Mouse (Mus musculus): Measurements from ENCODE around the gene Tdg. TPM values are rescaled to one million over a fixed set of nuclear protein-coding genes. Genes with fewer than 3 reads are reported as not detected.

Gene Tdg
- polyA plus RNA-seq, 1 experiment from 2014 or later = 77.4 TPM

DNA sequence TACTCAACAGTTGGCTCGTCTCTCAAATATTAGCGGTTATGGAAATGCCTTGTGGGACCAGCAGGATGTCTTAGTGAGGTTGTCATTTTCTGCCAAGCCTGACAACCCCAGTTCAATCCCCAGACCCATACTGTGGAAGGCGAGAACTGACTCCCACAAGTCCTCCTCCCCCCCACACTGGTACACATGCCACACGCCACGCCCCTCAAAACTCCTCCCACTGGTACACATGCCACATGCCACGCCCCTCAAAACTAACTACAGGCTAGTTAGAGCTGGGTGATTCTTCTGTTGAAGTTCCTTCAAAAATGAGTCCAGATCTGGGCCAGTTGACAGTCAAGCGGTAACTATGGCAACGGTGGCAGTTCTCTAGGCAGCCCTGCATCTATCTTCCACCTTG lies 16.5 kb downstream of the Tdg start:
- Histone ChIP-seq H3K27ac (replicated peaks in 1 of 2; ENCODE audit: control insufficient read depth in 1 of 2, insufficient read depth in 1 of 2, low read depth in 2 of 2, low read length in 2 of 2) (no peak overlapping the region), H3K4me1 (ENCODE audit: control insufficient read depth in 2 of 2, insufficient read depth in 2 of 2, low read length in 2 of 2) (no peaks in the 10 kb centered on the region), H3K36me3 (ENCODE audit: control insufficient read depth, insufficient read depth, low read length) (peaks cover 81% of the 10 kb centered on the region), H3K4me3 (ENCODE audit: control insufficient read depth in 1 of 2, insufficient read depth in 1 of 2, low read depth in 1 of 2, low read length in 2 of 2) (no peak overlapping the region), H3K4me2 (ENCODE audit: low read length) (no peak overlapping the region), H3K9me3 (ENCODE audit: control insufficient read depth, low read length) (no peaks in the 10 kb centered on the region), H3K9ac (ENCODE audit: low read length) (no peak overlapping the region), H3K27me3 (ENCODE audit: control insufficient read depth, insufficient read depth, low read length) (no peaks in the 10 kb centered on the region)
- whole genome bisulfite sequencing = 94% methylated on average over 8 of the region's 8 CpGs
- no peak for ATAC-seq (ENCODE audit: insufficient number of reproducible peaks, insufficient read depth, low FRiP score, low read depth)

DNA sequence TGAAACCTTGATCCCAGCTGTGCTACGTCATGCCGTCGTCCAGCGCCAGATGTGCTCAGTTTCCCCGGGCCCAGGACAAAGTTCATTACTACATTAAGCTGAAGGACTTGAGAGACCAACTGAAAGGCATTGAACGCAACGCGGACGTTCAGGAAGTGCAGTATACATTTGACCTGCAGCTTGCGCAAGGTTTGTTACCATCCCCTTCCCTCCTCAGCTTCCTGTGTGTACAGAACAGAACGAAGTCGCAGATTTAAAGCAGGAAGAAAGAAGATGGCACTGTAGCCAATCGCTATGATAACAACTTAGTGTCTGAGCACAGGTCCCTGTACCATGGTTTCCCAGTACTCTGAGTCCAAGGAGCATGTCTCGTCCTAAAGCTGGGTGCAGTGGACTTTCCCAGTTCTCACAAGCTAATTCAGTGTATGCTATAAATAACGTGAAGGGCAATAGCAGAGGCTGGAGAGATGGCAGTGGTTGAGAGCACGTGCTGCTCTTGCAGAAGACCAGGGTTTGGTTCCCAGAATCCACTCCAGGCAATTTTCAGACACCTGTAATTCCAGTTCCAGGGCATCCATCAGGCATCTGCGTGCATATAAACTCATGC lies 17.7 kb downstream of the Tdg start:
- Histone ChIP-seq H3K27me3 (ENCODE audit: control insufficient read depth, insufficient read depth, low read length) (no peaks in the 10 kb centered on the region), H3K27ac (replicated peaks in 1 of 2; ENCODE audit: control insufficient read depth in 1 of 2, insufficient read depth in 1 of 2, low read depth in 2 of 2, low read length in 2 of 2) (no peak overlapping the region), H3K4me2 (ENCODE audit: low read length) (no peak overlapping the region), H3K4me1 (ENCODE audit: control insufficient read depth in 2 of 2, insufficient read depth in 2 of 2, low read length in 2 of 2) (no peaks in the 10 kb centered on the region), H3K9me3 (ENCODE audit: control insufficient read depth, low read length) (no peaks in the 10 kb centered on the region), H3K4me3 (ENCODE audit: control insufficient read depth in 1 of 2, insufficient read depth in 1 of 2, low read depth in 1 of 2, low read length in 2 of 2) (no peak overlapping the region), H3K36me3 (ENCODE audit: control insufficient read depth, insufficient read depth, low read length) (peaks cover 77% of the 10 kb centered on the region), H3K9ac (ENCODE audit: low read length) (no peak overlapping the region)
- no peak for ATAC-seq (ENCODE audit: insufficient number of reproducible peaks, insufficient read depth, low FRiP score, low read depth)
- WGBS = 83% methylated on average over 17 of the region's 17 CpGs

DNA sequence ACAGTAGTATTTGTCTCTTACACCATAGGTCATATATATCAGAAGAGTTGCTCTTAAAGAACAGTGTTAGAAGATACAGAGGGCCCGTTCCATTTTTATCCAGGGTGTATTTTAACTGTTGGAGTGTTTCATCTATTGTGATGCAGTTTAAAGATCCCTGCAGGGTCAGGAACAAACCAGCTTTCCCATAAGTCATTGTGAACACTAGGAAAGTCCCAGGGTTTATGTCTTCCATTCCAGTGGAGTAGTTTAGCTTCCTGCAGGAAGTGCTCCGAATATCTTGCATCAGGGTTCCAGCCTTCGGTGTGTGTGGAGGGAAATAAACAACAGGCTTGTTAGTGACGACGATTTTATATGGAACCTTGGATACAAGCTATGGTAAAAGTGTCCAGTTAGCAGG lies 21.6 kb downstream of the Tdg start:
- Histone ChIP-seq H3K9me3 (ENCODE audit: control insufficient read depth, low read length) (no peaks in the 10 kb centered on the region), H3K4me1 (ENCODE audit: control insufficient read depth in 2 of 2, insufficient read depth in 2 of 2, low read length in 2 of 2) (no peaks in the 10 kb centered on the region), H3K4me2 (ENCODE audit: low read length) (no peak overlapping the region), H3K9ac (ENCODE audit: low read length) (no peak overlapping the region), H3K4me3 (ENCODE audit: control insufficient read depth in 1 of 2, insufficient read depth in 1 of 2, low read depth in 1 of 2, low read length in 2 of 2) (no peak overlapping the region), H3K27ac (replicated peaks in 1 of 2; ENCODE audit: control insufficient read depth in 1 of 2, insufficient read depth in 1 of 2, low read depth in 2 of 2, low read length in 2 of 2) (no peak overlapping the region), H3K27me3 (ENCODE audit: control insufficient read depth, insufficient read depth, low read length) (no peaks in the 10 kb centered on the region), H3K36me3 (ENCODE audit: control insufficient read depth, insufficient read depth, low read length) (peaks cover 41% of the 10 kb centered on the region)
- no peak for ATAC-seq (ENCODE audit: insufficient number of reproducible peaks, insufficient read depth, low FRiP score, low read depth)
- 84% methylated on average over 5 of the region's 5 CpGs for WGBS

DNA sequence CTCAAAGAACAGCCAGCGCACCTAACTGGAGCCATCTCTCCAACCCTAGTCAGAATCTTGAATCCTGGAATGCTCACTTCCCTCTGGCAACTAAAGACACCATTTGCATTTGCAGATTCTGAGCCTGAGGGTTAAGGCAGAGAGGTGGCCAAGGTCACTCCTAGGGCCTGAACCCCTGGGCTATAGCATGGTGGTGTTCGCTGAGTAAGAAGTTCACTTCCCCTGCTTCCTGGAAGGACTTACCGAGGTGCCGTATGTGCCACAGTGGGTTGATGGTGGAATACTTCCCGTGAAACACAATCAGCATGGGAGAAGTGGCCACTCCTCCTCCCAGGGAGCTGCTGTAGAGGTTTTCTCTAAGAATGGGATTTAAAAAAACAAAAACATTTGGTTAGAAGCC lies 23.0 kb downstream of the Tdg start:
- Histone ChIP-seq H3K4me3 (ENCODE audit: control insufficient read depth in 1 of 2, insufficient read depth in 1 of 2, low read depth in 1 of 2, low read length in 2 of 2) (no peak overlapping the region), H3K9ac (ENCODE audit: low read length) (no peak overlapping the region), H3K4me2 (ENCODE audit: low read length) (no peak overlapping the region), H3K27ac (replicated peaks in 1 of 2; ENCODE audit: control insufficient read depth in 1 of 2, insufficient read depth in 1 of 2, low read depth in 2 of 2, low read length in 2 of 2) (no peak overlapping the region), H3K9me3 (ENCODE audit: control insufficient read depth, low read length) (no peaks in the 10 kb centered on the region), H3K36me3 (ENCODE audit: control insufficient read depth, insufficient read depth, low read length) (peaks cover 27% of the 10 kb centered on the region), H3K27me3 (ENCODE audit: control insufficient read depth, insufficient read depth, low read length) (no peaks in the 10 kb centered on the region), H3K4me1 (ENCODE audit: control insufficient read depth in 2 of 2, insufficient read depth in 2 of 2, low read length in 2 of 2) (no peaks in the 10 kb centered on the region)
- 58% methylated on average over 5 of the region's 5 CpGs for WGBS
- no peak for ATAC-seq (ENCODE audit: insufficient number of reproducible peaks, insufficient read depth, low FRiP score, low read depth)

DNA sequence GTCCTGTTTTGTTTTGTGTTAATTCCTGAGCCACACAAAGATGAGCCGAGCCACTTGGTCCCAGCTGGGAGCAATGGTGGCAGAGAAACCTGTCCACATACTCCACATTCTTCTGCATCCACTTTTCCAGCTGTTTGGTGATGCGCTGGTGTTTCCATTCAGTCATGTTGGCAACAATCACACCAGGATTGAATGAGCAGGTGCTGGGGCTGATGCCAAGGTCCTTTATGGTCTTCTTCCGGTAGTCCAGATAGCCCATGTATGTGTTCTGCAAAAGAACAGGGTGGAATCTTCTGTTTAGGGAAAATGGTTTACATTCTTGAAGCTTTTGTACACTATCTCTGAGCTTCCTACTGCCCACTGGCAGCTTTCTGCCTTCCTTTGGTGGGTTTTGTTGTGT lies 25.0 kb downstream of the Tdg start:
- H3K36me3 ChIP-seq (ENCODE audit: control insufficient read depth, insufficient read depth, low read length) = peaks cover 18% of the 10 kb centered on the region
- no peaks in the 10 kb centered on the region for H3K4me1 ChIP-seq (ENCODE audit: control insufficient read depth in 2 of 2, insufficient read depth in 2 of 2, low read length in 2 of 2)
- WGBS = 77% methylated on average over 3 of the region's 3 CpGs
- no peak overlapping the region for H3K4me3 ChIP-seq (ENCODE audit: control insufficient read depth in 1 of 2, insufficient read depth in 1 of 2, low read depth in 1 of 2, low read length in 2 of 2)
- ATAC-seq (ENCODE audit: insufficient number of reproducible peaks, insufficient read depth, low FRiP score, low read depth) = no peak
- no peaks in the 10 kb centered on the region for H3K27me3 ChIP-seq (ENCODE audit: control insufficient read depth, insufficient read depth, low read length)
- H3K9me3 ChIP-seq (ENCODE audit: control insufficient read depth, low read length) = no peaks in the 10 kb centered on the region
- H3K4me2 ChIP-seq (ENCODE audit: low read length) = no peak overlapping the region
- no peak overlapping the region for H3K9ac ChIP-seq (ENCODE audit: low read length)
- H3K27ac ChIP-seq (replicated peaks in 1 of 2; ENCODE audit: control insufficient read depth in 1 of 2, insufficient read depth in 1 of 2, low read depth in 2 of 2, low read length in 2 of 2) = no peak overlapping the region

DNA sequence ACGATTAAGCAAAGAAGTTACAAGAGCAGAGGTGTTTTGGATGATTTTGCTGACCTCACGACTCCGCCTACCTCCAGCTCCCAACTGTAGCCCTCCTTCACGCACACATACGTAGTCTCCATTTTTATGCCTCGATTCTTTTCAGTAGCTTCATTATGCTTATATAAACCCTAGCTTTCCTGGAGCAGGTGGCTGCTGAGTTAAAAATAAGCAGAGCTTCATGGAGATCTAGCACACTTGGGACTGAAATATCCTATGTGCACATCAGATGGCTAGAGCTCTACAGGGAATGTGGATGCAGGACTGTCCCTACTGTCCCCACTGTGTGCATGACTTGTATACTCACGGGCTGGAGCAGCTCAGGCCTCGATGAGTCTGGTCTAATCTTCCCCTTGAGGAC lies 32.2 kb downstream of the Tdg start:
- no peak overlapping the region for H3K27ac ChIP-seq (replicated peaks in 1 of 2; ENCODE audit: control insufficient read depth in 1 of 2, insufficient read depth in 1 of 2, low read depth in 2 of 2, low read length in 2 of 2)
- 84% methylated on average over 8 of the region's 8 CpGs for WGBS
- peaks cover 3 to 5% of the 10 kb centered on the region in 2 experiments; a peak in 3 of 4 replicates for H3K4me1 ChIP-seq (ENCODE audit: control insufficient read depth in 2 of 2, insufficient read depth in 2 of 2, low read length in 2 of 2)
- H3K36me3 ChIP-seq (ENCODE audit: control insufficient read depth, insufficient read depth, low read length) = no peaks in the 10 kb centered on the region
- H3K9ac ChIP-seq (ENCODE audit: low read length) = no peak overlapping the region
- ATAC-seq (ENCODE audit: insufficient number of reproducible peaks, insufficient read depth, low FRiP score, low read depth) = no peak
- H3K4me3 ChIP-seq (ENCODE audit: control insufficient read depth in 1 of 2, insufficient read depth in 1 of 2, low read depth in 1 of 2, low read length in 2 of 2) = no peak overlapping the region
- no peak overlapping the region for H3K4me2 ChIP-seq (ENCODE audit: low read length)
- H3K27me3 ChIP-seq (ENCODE audit: control insufficient read depth, insufficient read depth, low read length) = no peaks in the 10 kb centered on the region
- H3K9me3 ChIP-seq (ENCODE audit: control insufficient read depth, low read length) = no peaks in the 10 kb centered on the region

DNA sequence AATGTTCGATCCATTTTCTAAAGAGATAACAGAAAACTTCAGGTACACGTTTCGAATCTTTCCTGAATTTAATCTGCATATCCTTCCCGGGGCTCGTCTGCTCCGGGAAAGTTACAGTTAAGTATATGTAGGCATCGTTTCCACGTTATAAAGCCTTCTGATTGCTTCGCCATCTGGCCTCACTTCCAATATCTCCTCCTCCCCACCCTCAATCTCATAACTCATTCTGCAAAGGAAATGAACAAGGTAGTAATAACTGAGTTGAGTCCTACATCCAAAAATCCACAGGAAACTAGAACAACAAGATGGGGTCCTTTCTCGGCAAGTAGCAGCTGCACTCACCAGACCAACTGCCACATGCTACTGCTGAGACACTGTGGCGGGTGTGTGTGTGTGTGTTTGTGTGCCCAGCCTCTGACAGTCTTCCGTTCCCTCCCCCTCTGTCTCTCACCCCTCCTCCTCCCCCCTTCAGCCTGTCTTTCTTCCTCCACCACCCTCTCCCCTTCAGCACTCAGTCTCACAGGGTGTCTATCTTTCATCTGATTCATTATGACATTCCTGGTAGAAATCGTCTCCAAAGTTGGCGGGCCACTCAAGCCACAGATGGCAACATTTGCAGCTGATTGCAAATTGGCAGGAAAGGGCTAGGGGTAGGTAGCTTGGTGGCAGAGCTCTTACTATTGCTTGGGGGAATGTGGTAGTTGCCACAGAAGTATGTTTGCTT lies 32.8 kb downstream of the Tdg start:
- no peak for ATAC-seq (ENCODE audit: insufficient number of reproducible peaks, insufficient read depth, low FRiP score, low read depth)
- Histone ChIP-seq H3K27me3 (ENCODE audit: control insufficient read depth, insufficient read depth, low read length) (no peaks in the 10 kb centered on the region), H3K4me2 (ENCODE audit: low read length) (no peak overlapping the region), H3K27ac (replicated peaks in 1 of 2; ENCODE audit: control insufficient read depth in 1 of 2, insufficient read depth in 1 of 2, low read depth in 2 of 2, low read length in 2 of 2) (no peak overlapping the region), H3K36me3 (ENCODE audit: control insufficient read depth, insufficient read depth, low read length) (no peaks in the 10 kb centered on the region), H3K4me3 (ENCODE audit: control insufficient read depth in 1 of 2, insufficient read depth in 1 of 2, low read depth in 1 of 2, low read length in 2 of 2) (no peak overlapping the region), H3K9ac (ENCODE audit: low read length) (no peak overlapping the region), H3K4me1 (ENCODE audit: control insufficient read depth in 2 of 2, insufficient read depth in 2 of 2, low read length in 2 of 2) (peaks cover 5% of the 10 kb centered on the region in 2 experiments; a peak in 3 of 4 replicates), H3K9me3 (ENCODE audit: control insufficient read depth, low read length) (no peaks in the 10 kb centered on the region)
- 73% methylated on average over 14 of the region's 14 CpGs for WGBS

DNA sequence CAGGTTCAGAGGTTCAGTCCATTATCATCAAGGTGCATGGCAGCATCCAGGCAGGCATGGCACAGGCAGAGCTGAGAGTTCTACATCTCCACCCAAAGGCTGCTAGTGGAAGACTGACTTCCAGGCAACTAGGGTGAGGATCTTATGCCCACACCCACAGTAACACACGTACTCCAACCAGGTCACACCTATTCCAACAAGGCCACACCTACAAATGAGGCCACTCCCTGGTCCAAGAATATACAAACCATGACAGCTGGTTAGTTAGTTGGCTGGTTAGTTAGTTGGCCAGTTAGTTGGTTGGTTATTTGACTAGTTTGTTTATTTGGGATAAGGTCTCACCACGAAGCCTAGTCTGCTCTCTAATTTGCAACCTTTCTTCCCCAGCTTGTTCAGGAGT lies 33.7 kb downstream of the Tdg start:
- WGBS = 87% methylated on average over 2 of the region's 2 CpGs
- no peak overlapping the region for H3K27ac ChIP-seq (replicated peaks in 1 of 2; ENCODE audit: control insufficient read depth in 1 of 2, insufficient read depth in 1 of 2, low read depth in 2 of 2, low read length in 2 of 2)
- H3K36me3 ChIP-seq (ENCODE audit: control insufficient read depth, insufficient read depth, low read length) = no peaks in the 10 kb centered on the region
- ATAC-seq (ENCODE audit: insufficient number of reproducible peaks, insufficient read depth, low FRiP score, low read depth) = no peak
- peaks cover 5% of the 10 kb centered on the region in 2 experiments; a peak in 3 of 4 replicates for H3K4me1 ChIP-seq (ENCODE audit: control insufficient read depth in 2 of 2, insufficient read depth in 2 of 2, low read length in 2 of 2)
- H3K4me3 ChIP-seq (ENCODE audit: control insufficient read depth in 1 of 2, insufficient read depth in 1 of 2, low read depth in 1 of 2, low read length in 2 of 2) = no peak overlapping the region
- no peak overlapping the region for H3K4me2 ChIP-seq (ENCODE audit: low read length)
- no peaks in the 10 kb centered on the region for H3K9me3 ChIP-seq (ENCODE audit: control insufficient read depth, low read length)
- no peaks in the 10 kb centered on the region for H3K27me3 ChIP-seq (ENCODE audit: control insufficient read depth, insufficient read depth, low read length)
- H3K9ac ChIP-seq (ENCODE audit: low read length) = no peak overlapping the region
